Mouse (Mus musculus): ENCODE data around the gene Abhd6.

Gene Abhd6

GRCm38 (mm10) chr14:7997255-7997696, 5.4 kb upstream of the Abhd6 start:
- DNase-seq (ENCODE audit: inconsistent age in 2 of 2, low spot score in 1 of 2), result peak; percentile 91 to 98

GRCm38 (mm10) chr14:7999030-7999429, 3.7 kb upstream of the Abhd6 start:
- no peak for DNase-seq (ENCODE audit: inconsistent age in 2 of 2, low spot score in 1 of 2)

GRCm38 (mm10) chr14:7999435-7999834, 3.3 kb upstream of the Abhd6 start:
- DNase-seq (ENCODE audit: inconsistent age in 2 of 2, low spot score in 1 of 2), result peak in 1 of 2 experiments; percentile 27

- DNase-seq (ENCODE audit: inconsistent age in 2 of 2, low spot score in 1 of 2), result peak in 1 of 2 experiments; percentile 25
These were observed 2.5 kb upstream of the Abhd6 start for GRCm38 (mm10) chr14:8000247-8000646.

- DNase-seq (ENCODE audit: inconsistent age in 2 of 2, low spot score in 1 of 2), result peak in 1 of 2 experiments; percentile 39
These were observed 1.6 kb upstream of the Abhd6 start for GRCm38 (mm10) chr14:8000831-8001685.

- DNase-seq (ENCODE audit: inconsistent age in 2 of 2, low spot score in 1 of 2), result peak in 1 of 2 experiments; percentile 66
These were observed 480 bp downstream of the Abhd6 start for GRCm38 (mm10) chr14:8003093-8003670.

- peak; percentile 67 to 89 for DNase-seq (ENCODE audit: inconsistent age in 2 of 2, low spot score in 1 of 2)
These were observed 1.3 kb downstream of the Abhd6 start for GRCm38 (mm10) chr14:8003727-8004670.

GRCm38 (mm10) chr14:8006061-8006460, 3.4 kb downstream of the Abhd6 start:
- peak in 1 of 2 experiments; percentile 64 for DNase-seq (ENCODE audit: inconsistent age in 2 of 2, low spot score in 1 of 2)

GRCm38 (mm10) chr14:8007084-8007483, 4.4 kb downstream of the Abhd6 start:
- DNase-seq (ENCODE audit: inconsistent age in 2 of 2, low spot score in 1 of 2), result peak; percentile 77 to 87

- DNase-seq (ENCODE audit: inconsistent age in 2 of 2, low spot score in 1 of 2), result no peak
These were observed 4.8 kb downstream of the Abhd6 start for GRCm38 (mm10) chr14:8007486-8007885.

- no peak for DNase-seq (ENCODE audit: inconsistent age in 2 of 2, low spot score in 1 of 2)
These were observed 5.2 kb downstream of the Abhd6 start for GRCm38 (mm10) chr14:8007923-8008322.

GRCm38 (mm10) chr14:8011297-8011696, 8.6 kb downstream of the Abhd6 start:
- DNase-seq (ENCODE audit: inconsistent age in 2 of 2, low spot score in 1 of 2), result no peak

- DNase-seq (ENCODE audit: inconsistent age in 2 of 2, low spot score in 1 of 2), result no peak
These were observed 9.2 kb downstream of the Abhd6 start for GRCm38 (mm10) chr14:8011938-8012337.

GRCm38 (mm10) chr14:8015756-8016155, 13.1 kb downstream of the Abhd6 start:
- DNase-seq (ENCODE audit: inconsistent age in 2 of 2, low spot score in 1 of 2), result no peak

GRCm38 (mm10) chr14:8016276-8016675, 13.6 kb downstream of the Abhd6 start:
- peak in 1 of 2 experiments; percentile 62 for DNase-seq (ENCODE audit: inconsistent age in 2 of 2, low spot score in 1 of 2)

- peak in 1 of 2 experiments; percentile 46 for DNase-seq (ENCODE audit: inconsistent age in 2 of 2, low spot score in 1 of 2)
These were observed 14.2 kb downstream of the Abhd6 start for GRCm38 (mm10) chr14:8016951-8017350.

GRCm38 (mm10) chr14:8020011-8020410, 17.3 kb downstream of the Abhd6 start:
- DNase-seq (ENCODE audit: inconsistent age in 2 of 2, low spot score in 1 of 2), result no peak

- no peak for DNase-seq (ENCODE audit: inconsistent age in 2 of 2, low spot score in 1 of 2)
These were observed 17.8 kb downstream of the Abhd6 start for GRCm38 (mm10) chr14:8020546-8020945.

GRCm38 (mm10) chr14:8024469-8024868, 21.8 kb downstream of the Abhd6 start:
- no peak for DNase-seq (ENCODE audit: inconsistent age in 2 of 2, low spot score in 1 of 2)

- DNase-seq (ENCODE audit: inconsistent age in 2 of 2, low spot score in 1 of 2), result no peak
These were observed 22.2 kb downstream of the Abhd6 start for GRCm38 (mm10) chr14:8024936-8025335.
